Mouse (Mus musculus) inflammation-experienced regulatory T-cells (primary cell): ENCODE data around the gene Spop. TPM values are rescaled to one million over a fixed set of nuclear protein-coding genes. Genes with fewer than 3 reads are reported as not detected.

Experiments used
- polyA plus RNA-seq, 2 experiments: library from polyadenylated mRNA; unstranded; fragments of 100-300 nt; shearing (Covaris generic); gene quantifications; one replicate each; pipeline ENCODE4 v1.2.1; 2017

Gene Spop
- polyA plus RNA-seq, result 100 to 1,000 TPM; 187 to 199 TPM

DNA sequence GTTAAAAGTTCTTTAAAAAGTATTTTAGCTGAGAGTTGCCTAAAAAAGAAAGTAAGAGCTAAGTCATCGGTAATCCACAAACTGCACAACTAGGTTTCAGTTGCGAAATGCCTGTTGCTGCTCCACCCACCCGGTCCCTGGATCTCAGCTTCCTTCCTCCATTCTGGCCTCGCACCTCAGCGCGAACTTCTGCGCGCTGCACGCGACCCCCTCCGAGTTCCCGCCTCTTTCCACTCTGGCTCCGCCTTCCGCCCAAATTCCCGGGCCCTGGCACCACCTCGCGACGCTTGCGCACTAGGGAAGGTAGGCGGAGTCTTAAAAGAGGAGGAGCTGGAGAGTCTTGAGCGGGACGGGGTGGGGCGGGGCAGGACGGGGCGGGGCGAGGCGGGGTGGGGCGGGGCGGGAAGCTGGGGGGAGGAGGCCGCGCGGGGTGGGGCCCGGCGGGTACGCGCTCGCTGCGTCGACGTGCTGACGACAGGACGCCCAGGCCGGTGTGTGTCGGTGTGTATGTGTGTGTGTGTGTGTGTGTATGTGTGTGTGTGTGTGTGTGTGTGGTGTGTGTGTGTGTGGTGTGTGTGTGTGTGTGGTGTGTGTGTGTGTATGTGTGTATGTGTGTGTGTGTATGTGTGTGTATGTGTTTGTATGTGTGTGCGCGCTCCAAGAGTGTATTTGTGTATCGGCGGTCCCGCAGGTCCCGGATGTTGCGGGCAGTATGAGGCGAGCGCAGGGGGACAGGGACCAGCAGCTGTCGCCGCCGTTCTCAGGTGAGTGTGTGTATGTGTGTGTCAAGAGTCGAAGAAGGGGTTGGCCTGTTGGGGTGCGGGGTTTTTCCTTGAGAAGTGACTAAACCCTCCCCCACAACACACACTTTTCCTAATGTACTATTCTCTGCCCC, at the start of gene Spop:
Spop (plus strand) TSS at position 440 of the 895 bp plus-strand sequence.

DNA sequence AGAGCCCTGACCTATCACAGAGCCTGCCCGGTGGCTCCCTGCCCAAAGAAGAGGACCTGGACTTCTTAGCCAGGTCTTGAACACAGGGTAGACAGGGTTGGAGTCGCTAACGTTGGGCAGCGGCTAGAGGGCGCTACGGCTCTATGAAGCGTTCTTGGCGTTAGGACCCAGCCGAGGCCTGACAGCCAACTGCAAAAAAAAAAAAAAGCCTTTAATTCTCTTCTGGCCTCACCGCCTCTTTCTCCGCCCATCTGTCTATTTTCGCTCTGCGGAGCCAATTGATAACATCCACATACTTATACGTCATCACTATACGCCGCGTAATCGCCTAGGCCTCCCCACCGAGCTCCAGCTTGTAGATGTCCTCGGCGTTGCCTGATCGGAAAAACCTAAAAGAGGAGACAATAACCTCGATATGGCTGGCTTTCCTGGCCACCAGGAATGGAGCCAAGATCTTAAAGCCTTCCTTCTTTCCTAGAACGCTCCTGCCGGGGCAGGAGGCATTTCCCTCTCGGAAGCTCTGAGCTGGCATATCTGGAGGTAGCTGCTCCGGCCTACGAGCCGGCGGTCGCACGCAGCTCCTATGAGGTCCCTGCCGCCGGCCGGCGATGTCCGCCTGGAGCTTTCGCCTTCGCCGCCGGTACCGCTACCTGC, 29.4 kb upstream of the Spop start, which contains the start of gene Slc35b1:
Slc35b1 (plus strand) TSS at position 374 of the 654 bp plus-strand sequence.

DNA sequence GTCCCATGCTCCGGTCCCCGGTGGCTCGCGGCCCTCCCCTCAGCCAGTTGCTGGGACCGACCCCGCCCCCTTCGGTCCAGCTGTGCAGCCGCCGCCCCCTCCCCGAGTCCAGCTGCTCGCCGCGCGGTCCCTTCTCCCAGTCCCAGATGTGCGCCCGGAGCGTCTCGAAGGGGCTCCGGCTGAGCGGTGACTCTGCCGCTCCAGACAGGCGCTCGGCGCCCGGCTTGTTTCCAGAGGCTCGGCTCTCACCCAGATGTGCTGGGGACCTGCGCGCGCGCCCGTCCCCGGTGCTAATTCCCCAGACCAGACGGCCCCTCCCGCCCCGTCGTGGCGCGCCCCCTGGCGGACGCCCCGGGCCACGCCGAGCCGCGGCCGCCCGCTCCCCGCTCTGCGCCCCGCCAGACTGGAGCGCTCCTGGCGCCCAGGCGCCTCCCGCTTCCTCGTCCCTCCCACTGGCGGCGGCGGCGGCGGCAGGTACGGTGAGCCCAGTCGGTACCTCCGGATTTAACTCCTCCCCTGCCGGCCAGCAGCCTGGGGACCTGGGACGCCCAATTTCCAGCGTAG, 100.5 kb downstream of the Spop start, which contains the start of gene Nxph3:
Nxph3 (minus strand) TSS at position 273 of the 564 bp plus-strand sequence.

Other genes starting within 250 kb of the Spop start
- gene Tac4, start 152.6 kb upstream of the Spop start, polyA plus RNA-seq, result under 1 TPM in 1 of 2 experiments, not detected in 1; 0.80 TPM
- 100 to 1,000 TPM; 105 to 111 TPM for gene Kat7, start 103.8 kb upstream of the Spop start, polyA plus RNA-seq
- gene Fam117a, start 77.1 kb upstream of the Spop start, polyA plus RNA-seq, result 10 to 100 TPM; 34.7 to 36.6 TPM
- gene Slc35b1, start 29.4 kb upstream of the Spop start, polyA plus RNA-seq, result 10 to 100 TPM; 58.7 to 70.7 TPM
- not detected for gene Nxph3, start 100.5 kb downstream of the Spop start, polyA plus RNA-seq
- not detected for gene Ngfr, start 173.7 kb downstream of the Spop start, polyA plus RNA-seq